ENCODE assay signal across 8 mouse cellular contexts in the genomic region with DNA sequence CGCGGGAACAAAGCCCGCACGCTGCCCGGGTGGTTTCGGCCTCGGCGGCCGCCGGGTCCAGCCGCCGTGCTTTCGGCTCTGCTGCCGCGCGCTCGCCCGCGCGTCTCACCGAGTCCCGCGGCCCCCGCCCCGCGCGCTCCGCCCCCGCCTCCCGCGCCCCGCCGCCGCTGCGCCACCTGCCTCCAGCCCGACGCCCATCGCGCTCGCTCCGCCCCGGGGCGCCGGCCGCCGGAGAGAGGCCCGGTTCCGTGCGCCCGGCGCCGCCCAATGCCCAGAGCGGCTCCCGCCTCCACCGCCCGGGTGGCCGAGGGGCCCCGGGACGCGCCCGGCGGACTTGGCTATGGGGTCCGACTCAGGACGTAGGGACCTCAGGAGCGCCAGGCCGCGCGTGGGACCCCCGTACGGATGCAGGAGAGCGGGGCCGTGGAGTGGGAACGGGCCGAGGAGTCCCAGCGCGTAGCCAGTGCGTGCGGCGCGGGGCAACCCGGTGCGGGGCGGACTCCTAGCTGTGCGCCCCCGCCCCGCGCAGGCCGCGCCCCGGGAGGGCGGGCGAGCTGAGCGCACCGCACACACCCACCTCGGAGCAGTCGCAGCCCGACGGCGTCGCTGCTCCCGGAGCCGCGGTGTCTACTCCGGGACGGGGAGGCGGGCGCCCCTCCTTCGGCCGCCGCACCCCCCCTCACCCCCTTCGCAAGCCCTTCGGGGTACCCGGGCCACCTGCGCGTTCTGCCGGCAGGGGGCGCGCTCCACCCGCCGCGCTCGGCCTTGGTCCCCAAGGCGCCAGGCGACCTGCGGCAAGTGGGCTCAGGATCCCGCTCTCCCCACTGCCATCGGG. TPM values are rescaled to one million over a fixed set of nuclear protein-coding genes. Genes with fewer than 3 reads are reported as not detected.
DNase-seq lines count a peak whose midpoint lies in the region; ATAC-seq and TF ChIP-seq lines count a peak whose summit lies in the region.

No protein-coding gene starts in this region.

- H3K36me3 ChIP-seq in ES-Bruce4 (ENCODE audit: control insufficient read depth, insufficient read depth, low read length, poor library complexity, severe bottlenecking) = no peaks in the 10 kb centered on the region
- no peaks in the 10 kb centered on the region for H3K36me3 ChIP-seq in forebrain, embryonic 15.5 days
- H3K36me3 ChIP-seq in lung, embryonic 16.5 days (ENCODE audit: control insufficient read depth, insufficient read depth, low read length) = no peaks in the 10 kb centered on the region

- peak overlapping the region; percentile 75 for H3K4me2 ChIP-seq in forebrain, embryonic 15.5 days (replicated peaks)
- H3K4me2 ChIP-seq in lung, embryonic 16.5 days (ENCODE audit: low read depth, low read length) = peak overlapping the region; percentile 98

- H3K27ac ChIP-seq in ES-Bruce4 (ENCODE audit: insufficient read depth, low read length) = no peak overlapping the region
- H3K27ac ChIP-seq in forebrain, embryonic 15.5 days (replicated peaks) = peak overlapping the region; percentile 97
- H3K27ac ChIP-seq in lung, embryonic 16.5 days (ENCODE audit: low read length) = peak overlapping the region; percentile 90

- no peaks in the 10 kb centered on the region for H3K4me1 ChIP-seq in ES-Bruce4 (ENCODE audit: control insufficient read depth, insufficient read depth, low read length)
- H3K4me1 ChIP-seq in forebrain, embryonic 15.5 days = peaks cover 61% of the 10 kb centered on the region
- peaks cover 16% of the 10 kb centered on the region for H3K4me1 ChIP-seq in lung, embryonic 16.5 days (replicated peaks; ENCODE audit: control insufficient read depth, insufficient read depth, low read length)

- no peak for TF ChIP-seq POLR2A in ES-Bruce4 (IDR thresholded peaks at IDR 0.05; ENCODE audit: insufficient read depth, low read length)

- peaks cover 10% of the 10 kb centered on the region for H3K27me3 ChIP-seq in ES-Bruce4 (ENCODE audit: control insufficient read depth, insufficient read depth, low read length, poor library complexity, severe bottlenecking)
- H3K27me3 ChIP-seq in forebrain, embryonic 15.5 days = peaks cover 5% of the 10 kb centered on the region
- peaks cover 69% of the 10 kb centered on the region for H3K27me3 ChIP-seq in lung, embryonic 16.5 days (ENCODE audit: control insufficient read depth, insufficient read depth, low read depth, low read length)

- no peak for TF ChIP-seq EP300 in ES-Bruce4 (IDR thresholded peaks at IDR 0.05; ENCODE audit: insufficient read depth, low read depth, low read length)

- ATAC-seq in forebrain, embryonic 15.5 days (replicated peaks) = peak; percentile 88
- peak; percentile 82 for ATAC-seq in lung, embryonic 16.5 days (ENCODE audit: low read depth)

- no peaks in the 10 kb centered on the region for H3K9me3 ChIP-seq in ES-Bruce4 (replicated peaks; ENCODE audit: control insufficient read depth, insufficient read depth, low read length, poor library complexity, severe bottlenecking)
- H3K9me3 ChIP-seq in forebrain, embryonic 15.5 days = no peaks in the 10 kb centered on the region
- no peaks in the 10 kb centered on the region for H3K9me3 ChIP-seq in lung, embryonic 16.5 days (ENCODE audit: control insufficient read depth, low read length)

- peak; percentile 84 for DNase-seq in cerebellum, adult 11-12 months
- DNase-seq in heart, postnatal 14 days = peak; percentile 92
- DNase-seq in layer of hippocampus, adult 18-20 months (ENCODE audit: low spot score in 2 of 2) = peak; percentile 66 to 80
- peak; percentile 71 for DNase-seq in ovary, postnatal 14 days (ENCODE audit: low spot score)
- peak; percentile 96 for DNase-seq in thymus, postnatal 14 days

- under 1% methylated on average over 106 of the region's 127 CpGs for WGBS in forebrain, embryonic 15.5 days
- under 1% methylated on average over 55 of the region's 127 CpGs for WGBS in lung, embryonic 16.5 days

- peak; percentile 65 for TF ChIP-seq CTCF in ES-Bruce4 (IDR thresholded peaks at IDR 0.05; ENCODE audit: low read depth, low read length)

- peak overlapping the region; percentile 66 for H3K4me3 ChIP-seq in ES-Bruce4 (ENCODE audit: low read depth, low read length)
- H3K4me3 ChIP-seq in forebrain, embryonic 15.5 days = peak overlapping the region; percentile 90
- peak overlapping the region; percentile 84 for H3K4me3 ChIP-seq in lung, embryonic 16.5 days (ENCODE audit: low read length)

- intact Hi-C loops in heart, postnatal 14 days (cut with DNase I) = loop anchor here (2.0 to 10.0 kb wide), 5 partner anchors 59 to 173 kb away; a partner anchor contains a TSS

- H3K9ac ChIP-seq in ES-Bruce4 (ENCODE audit: low read depth, poor library complexity, severe bottlenecking) = peak overlapping the region; percentile 79
- H3K9ac ChIP-seq in forebrain, embryonic 15.5 days (replicated peaks) = peak overlapping the region; percentile 90
- H3K9ac ChIP-seq in lung, embryonic 16.5 days (ENCODE audit: low read length) = peak overlapping the region; percentile 75

RNA-seq across cellular contexts. Expression of a gene that starts 20.6 kb away (rescaled TPM):
- polyA plus RNA-seq in ES-Bruce4 (2011; ENCODE audit: insufficient read depth, insufficient read length, low read depth, missing spikeins) = 0.17 and 0.42 TPM in 2 replicates
- polyA plus RNA-seq in forebrain, embryonic 15.5 days (2015; fragmentation: Nextera tagmentation; extraction: Ambion mirVana) = 13.2 and 14.0 TPM in 2 replicates
- total RNA-seq in heart, postnatal 14 days (2021) = 10 to 100 TPM; 22.1 to 25.3 TPM
- 10 to 100 TPM; 46.3 to 52.5 TPM for total RNA-seq in layer of hippocampus, adult 18-20 months (2021)
- polyA plus RNA-seq in lung, embryonic 16.5 days (2015; fragmentation: Nextera tagmentation; extraction: Ambion mirVana) = 5.8 and 6.8 TPM in 2 replicates

RNA-seq across cellular contexts. Expression of a gene that starts 55.7 kb away (rescaled TPM):
- not detected in 2 replicates for polyA plus RNA-seq in ES-Bruce4 (2011; ENCODE audit: insufficient read depth, insufficient read length, low read depth, missing spikeins)
- not detected in 2 replicates for polyA plus RNA-seq in forebrain, embryonic 15.5 days (2015; fragmentation: Nextera tagmentation; extraction: Ambion mirVana)
- under 1 TPM in 1 of 2 experiments, not detected in 1; 0.20 TPM for total RNA-seq in heart, postnatal 14 days (2021)
- total RNA-seq in layer of hippocampus, adult 18-20 months (2021) = not detected
- polyA plus RNA-seq in lung, embryonic 16.5 days (2015; fragmentation: Nextera tagmentation; extraction: Ambion mirVana) = not detected in 2 replicates
